Mouse (Mus musculus): ENCODE measurements around the gene Lrch1.

Gene Lrch1

DNA sequence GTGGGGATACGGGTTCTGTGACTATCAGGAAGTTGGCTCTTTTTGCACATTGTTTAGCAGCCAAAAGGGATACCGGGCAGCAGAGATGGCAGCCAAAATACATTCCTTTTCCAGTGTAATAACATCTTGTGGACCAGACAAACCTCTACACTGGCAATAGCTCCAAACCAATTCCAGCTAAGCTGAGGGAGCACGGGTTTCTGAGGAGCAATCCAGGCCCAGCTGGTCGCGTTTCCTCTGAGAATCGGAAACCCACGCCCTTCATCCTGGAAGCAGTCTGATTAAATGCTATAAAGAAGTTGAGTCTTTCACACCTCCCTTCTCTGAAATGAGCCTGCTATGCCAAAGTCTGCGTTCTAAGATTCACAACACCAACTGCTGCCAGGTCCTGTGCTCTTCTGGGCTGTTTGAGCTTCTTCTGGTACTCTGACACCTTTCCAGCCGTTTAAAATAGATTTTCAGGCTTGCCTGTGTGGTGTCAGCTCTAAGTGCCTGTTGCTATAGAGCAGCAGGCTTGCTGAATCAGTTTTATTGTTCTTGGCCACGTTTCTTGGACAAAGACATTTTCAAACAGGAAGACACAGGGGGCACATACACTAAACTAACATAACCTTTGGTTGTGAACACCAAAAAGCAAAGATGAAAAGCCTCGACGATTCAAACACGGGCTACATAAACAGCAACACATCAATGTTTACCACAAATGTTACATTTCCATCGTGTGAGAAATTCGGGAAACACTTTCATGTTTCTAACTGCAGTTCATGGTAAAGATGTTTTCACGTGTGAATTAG is 94.5 kb downstream of the Lrch1 start:
- no peak for DNase-seq (ENCODE audit: low read depth)

DNA sequence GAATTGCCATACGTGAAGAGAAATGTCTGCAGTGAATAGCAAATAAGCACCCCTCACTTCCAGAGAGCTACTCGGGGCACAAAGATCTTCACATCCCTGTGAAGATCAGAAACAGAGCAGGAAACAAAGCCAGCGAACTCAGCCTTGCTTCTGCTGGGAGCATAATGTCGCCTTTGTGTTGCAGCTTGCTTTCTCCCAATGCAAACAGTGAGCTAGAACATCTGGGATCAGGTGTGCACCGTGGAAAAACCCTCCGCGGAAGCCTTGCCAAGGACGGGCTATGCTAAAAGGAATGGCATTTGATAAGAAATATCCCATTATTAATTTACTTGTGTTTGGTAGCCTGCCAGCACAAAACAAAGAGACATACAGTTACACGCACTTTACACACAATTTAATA is 95.8 kb downstream of the Lrch1 start:
- no peak for DNase-seq (ENCODE audit: low read depth)

DNA sequence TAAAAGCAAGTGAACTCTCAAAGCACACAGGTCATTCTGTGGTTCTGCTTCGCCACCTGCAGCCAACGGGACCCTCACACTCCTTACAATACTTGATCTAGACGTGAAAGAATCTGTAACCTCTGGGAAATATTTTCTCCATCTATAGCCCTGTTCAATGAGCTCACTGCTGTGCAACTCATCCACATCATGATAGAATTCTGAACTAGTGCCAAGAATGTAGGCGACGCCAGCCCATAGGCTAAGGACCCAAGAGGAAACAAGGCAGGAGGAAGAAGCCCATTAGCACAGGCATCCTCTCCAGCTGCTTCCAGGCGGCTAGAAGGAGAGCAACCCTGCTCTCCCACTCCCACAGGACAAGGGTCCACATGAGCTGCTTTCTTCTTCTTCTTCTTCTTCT is 98.7 kb downstream of the Lrch1 start:
- no peak for DNase-seq (ENCODE audit: low read depth)

DNA sequence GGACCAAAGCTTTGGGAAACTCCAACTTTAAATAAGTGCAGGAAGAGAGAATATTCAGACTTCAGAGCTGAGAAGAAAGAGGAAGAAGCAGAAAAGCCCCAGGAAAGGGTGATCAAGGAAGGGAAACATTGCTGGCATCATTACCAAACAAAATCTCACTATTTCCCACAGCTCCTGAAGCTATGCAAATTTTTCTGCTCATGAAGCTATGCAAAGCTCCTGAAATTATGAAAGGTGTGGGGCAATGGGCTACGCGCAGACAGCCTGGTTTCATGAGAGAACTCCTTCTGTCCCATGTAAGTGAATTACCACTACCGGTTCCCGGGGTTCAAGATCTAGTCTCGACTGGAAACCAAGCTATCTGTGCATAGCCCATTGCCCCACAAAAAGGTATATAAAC is 99.5 kb downstream of the Lrch1 start:
- DNase-seq (ENCODE audit: low read depth), result no peak

DNA sequence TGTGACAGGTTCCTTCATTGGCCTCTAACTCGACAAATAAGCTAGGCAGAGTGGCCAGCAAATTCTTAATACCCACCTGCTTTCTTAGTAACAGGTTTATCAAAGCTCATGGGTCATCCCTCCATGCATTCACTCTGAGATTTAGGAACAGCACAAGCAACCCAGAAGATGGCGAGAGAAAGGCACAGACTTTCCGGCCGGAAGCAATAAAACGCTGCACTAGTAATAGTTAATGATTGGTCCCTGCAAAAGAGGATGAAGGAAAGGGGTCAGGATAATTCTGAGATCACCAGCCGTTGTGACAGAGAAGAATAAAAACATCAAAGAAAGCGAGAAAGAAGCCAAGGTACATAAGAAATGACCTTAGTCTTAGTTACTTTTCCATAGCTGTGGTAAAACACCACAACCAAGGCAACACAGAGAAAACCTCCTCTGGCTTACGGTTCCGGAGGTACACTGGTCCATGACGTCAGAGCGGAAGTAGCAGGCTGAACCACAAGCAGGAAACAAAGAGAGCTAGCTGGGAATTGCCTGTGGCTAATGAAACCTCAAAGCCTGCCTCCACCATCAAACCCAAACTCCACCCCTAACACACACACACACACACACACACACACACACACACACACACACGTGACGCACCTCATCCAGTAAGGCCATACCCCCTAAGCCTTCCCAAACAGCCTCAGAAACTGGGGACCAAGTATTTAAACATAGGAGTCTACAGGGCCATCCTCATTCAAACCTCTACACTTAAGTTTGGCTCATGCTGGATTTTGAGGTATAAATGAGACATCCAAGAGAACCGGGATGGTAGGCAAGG is 100.2 kb downstream of the Lrch1 start:
- peak; percentile 95 for DNase-seq (ENCODE audit: low read depth)

DNA sequence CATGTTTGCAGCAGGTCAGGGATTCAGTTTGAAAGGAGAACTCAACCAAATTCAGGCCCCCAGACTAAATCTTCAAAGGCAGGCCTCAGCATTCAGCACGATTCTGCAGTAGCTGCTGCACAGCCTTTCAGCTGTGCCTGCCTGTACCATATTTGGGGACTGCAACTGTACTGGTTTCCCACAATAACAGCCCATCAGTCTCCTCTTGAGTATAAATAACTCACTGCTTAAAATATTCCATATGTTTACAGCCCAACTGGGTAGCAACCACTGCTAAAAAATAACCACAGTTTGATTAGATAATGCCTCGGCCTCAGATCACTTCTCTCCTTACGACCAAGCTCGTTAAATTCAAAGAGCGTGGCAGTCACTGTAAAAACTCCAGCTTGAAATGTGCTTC is 101.0 kb downstream of the Lrch1 start:
- no peak for DNase-seq (ENCODE audit: low read depth)

DNA sequence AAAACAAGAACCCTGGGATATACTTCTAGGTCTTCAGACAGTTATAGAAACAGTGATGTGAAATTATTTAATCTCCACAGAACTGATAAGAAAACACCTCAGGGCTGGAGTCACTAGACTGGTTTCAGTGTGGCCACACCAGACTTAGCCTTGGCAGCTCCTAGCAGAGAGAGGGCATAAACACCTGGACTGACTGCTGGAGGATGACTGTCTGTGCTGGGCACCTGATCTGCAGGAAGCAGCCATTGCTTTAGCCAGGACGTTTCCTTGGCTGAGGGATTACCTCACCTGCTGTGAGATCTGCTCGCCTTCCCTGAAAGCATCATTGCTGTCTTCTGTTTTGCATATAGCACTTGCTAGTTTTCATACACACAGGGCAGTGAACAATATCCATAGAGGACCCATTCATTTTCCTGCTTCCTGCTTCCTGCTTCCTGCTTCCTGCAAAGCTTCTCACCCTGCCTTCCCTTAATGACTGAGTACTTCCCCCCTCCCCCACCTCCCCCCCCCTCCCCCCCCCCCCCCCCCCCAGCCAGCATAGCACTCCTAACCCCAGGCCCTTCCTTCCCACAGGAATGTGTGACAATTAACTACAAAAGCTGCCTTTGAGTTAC is 101.9 kb downstream of the Lrch1 start:
- peak; percentile 34 for DNase-seq (ENCODE audit: low read depth)

DNA sequence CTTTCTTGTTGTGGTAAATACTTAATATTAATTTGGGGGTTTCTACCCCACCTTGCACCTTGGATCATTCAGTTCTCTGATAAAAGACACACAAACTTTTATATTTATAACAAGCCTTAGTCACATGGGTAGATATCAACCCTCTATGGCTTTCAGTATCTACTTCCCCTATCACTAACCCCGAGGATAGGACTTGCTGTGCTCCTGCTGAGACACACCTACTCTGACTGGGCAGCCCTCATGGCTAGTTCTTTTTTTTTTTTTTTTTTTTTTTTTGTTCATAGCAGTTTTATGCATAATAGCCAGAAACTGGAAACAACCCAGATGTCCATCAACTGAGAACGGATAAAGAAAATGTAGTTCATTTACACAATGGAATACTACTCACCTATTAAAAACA is 106.0 kb downstream of the Lrch1 start:
- no peak for DNase-seq (ENCODE audit: low read depth)

DNA sequence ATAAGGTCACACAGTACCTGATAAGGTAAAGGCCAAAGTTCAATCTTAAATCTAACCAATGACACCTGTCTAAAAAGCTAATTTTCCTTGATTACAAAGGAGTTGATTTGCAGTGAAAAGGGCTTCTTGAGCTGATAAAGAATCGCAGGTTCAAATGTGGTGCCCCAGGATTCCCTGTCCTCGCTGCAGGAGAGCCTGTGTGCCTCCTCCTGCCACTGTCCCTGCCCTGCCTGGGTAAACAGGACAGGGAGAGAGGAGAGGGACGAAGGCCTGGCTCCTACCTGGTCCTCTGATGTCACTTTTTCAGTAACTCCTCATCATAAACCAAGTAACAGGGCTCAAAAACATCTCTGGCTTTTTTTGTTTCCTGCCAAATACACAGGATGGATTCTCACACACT is 106.4 kb downstream of the Lrch1 start:
- no peak for DNase-seq (ENCODE audit: low read depth)

DNA sequence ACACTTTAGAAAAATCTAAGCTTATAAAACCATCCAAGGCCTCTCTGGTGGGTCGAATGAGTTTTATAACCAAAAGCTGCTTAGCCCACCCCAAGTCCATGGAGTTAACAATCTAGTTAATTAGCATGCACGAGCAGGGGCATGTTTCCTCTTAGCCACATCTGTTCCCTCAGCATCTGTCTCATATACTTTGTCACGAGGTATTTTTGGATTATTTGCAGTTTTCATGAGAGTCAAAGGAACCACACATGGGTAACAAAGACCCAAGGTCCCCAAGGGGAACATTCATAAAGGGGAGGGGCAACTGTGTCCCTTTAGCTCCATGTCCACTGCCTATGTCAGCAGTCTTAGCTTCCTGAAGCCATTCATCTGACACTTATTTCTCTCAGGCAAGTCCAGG is 106.9 kb downstream of the Lrch1 start:
- DNase-seq (ENCODE audit: low read depth), result no peak

DNA sequence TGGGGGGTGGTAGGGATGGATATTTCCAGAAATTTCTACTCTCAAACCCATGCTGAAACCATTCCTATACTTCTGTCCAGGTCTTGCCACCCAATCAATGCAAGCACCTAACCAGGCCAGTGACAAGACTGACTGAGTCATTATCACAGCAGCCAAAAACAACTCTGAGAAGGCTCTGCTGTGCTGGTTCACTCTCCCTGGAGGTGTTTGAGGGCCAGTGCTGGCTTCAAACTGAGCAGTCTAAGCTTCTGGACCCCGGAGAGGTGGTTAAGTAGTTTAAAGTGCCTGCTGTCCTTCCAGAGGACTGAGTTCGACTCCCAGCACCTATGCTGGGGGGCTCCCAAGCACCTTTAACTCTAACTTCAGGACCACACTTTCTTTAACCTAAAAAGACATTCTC is 107.3 kb downstream of the Lrch1 start:
- DNase-seq (ENCODE audit: low read depth), result no peak

DNA sequence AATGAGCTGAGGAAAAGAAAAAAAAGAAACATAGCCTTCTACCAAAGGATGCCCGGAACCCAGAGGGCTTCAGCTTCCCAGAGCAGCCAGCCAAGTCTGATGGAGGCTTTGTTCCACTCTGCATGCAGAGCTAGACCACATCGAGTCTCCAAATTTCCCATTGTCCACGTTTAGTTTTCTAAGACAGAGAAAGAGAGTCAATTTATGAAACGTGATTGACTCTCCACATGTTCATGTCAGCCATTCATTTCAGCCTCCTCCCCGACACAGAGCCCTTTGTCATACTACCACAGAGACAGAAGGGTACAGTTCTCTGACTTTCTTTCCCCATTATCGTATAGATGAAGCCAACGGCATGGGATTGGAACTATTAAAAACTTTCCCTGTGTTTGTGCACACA is 108.9 kb downstream of the Lrch1 start:
- no peak for DNase-seq (ENCODE audit: low read depth)

DNA sequence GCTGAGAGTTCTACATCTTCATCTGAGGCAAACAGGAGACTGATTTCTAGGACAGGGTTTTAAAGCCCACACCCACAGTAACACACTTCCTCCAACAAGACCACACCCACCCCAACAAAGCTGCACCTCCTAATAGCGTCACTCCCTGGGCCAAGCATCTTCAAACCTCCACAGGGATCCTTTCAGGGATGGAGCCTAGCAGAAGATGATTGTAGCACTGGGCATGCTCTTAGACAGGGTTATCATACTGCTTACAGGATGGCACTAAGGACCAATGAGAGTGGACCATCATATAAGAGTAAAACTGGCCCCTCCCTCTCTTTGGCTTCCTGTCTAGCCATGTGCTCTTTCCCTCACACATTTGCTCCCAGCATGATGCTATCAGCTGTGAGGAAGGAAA is 112.7 kb downstream of the Lrch1 start:
- peak; percentile 44 for DNase-seq (ENCODE audit: low read depth)

DNA sequence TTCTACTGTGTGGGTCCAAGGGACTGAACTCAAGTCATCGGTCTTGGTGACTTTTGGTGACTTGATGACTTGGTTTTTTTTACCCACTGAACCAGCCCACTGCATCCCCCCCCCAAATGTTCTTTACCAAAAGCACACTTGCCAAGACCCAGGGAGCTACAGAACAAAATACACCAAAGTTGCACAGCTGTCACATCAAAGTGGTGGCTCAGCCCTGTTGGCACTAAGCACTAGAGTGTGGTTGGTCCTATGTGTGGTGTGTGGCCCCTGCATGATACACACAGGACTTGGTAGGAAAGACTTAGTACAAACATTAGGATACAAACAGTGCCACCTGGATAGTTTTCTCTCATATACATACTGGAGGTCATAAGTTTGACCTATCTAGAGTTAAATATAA is 113.5 kb downstream of the Lrch1 start:
- no peak for DNase-seq (ENCODE audit: low read depth)

DNA sequence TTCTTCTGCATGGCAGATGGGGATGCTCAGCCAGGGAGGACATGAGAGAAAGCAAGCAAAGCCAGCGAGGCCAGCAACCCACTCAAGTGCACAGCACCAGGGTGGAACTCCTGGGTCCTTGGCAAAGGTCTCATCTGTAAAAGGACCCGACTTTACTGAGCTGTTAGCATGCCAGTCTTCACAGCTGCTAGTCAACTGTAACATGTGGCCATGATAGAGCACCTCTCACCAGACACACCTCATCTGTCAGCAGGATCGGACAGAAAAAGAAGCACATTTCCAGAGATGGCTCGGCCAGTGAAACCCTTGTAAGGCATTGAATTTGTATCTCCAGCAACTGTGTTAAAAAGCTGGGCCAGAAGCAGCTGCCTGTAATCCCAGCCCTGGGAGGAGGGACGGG is 116.0 kb downstream of the Lrch1 start:
- DNase-seq (ENCODE audit: low read depth), result no peak

DNA sequence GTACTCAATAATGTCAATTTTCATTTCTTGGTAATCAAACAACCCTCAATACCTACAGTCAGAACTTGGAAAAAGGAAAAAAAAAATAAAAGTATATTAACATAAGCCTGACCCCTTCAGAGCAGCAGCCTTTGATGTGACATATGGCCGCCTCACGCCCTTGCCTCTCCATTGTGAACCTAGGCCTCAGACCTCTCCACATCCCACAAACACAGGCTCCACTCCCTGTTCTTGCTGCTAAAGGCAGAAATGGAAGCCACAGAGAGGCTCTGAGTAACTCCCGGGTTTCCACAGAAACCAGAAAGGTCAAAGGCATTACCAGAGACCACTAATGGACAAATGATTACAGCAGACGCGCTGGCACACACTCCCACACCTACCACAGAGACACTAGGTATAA is 116.6 kb downstream of the Lrch1 start:
- DNase-seq (ENCODE audit: low read depth), result no peak

DNA sequence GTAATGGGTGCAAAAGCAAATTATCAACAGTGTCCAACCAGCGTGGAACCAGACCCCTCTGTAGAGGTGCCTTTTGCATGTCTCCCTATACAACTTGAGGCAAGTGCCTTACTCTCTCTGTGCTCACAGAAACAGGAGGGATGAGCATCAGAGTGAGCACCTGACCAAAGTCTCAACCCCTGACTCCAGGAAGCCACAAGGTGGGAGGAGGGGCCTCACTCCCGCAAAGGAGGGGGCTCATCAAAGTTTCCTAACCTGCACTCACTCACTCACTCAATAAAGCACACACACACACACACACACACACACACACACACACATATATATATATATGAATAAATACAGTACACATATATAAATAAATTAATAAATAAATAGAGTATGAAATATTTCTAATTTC is 117.1 kb downstream of the Lrch1 start:
- peak; percentile 28 for DNase-seq (ENCODE audit: low read depth)

DNA sequence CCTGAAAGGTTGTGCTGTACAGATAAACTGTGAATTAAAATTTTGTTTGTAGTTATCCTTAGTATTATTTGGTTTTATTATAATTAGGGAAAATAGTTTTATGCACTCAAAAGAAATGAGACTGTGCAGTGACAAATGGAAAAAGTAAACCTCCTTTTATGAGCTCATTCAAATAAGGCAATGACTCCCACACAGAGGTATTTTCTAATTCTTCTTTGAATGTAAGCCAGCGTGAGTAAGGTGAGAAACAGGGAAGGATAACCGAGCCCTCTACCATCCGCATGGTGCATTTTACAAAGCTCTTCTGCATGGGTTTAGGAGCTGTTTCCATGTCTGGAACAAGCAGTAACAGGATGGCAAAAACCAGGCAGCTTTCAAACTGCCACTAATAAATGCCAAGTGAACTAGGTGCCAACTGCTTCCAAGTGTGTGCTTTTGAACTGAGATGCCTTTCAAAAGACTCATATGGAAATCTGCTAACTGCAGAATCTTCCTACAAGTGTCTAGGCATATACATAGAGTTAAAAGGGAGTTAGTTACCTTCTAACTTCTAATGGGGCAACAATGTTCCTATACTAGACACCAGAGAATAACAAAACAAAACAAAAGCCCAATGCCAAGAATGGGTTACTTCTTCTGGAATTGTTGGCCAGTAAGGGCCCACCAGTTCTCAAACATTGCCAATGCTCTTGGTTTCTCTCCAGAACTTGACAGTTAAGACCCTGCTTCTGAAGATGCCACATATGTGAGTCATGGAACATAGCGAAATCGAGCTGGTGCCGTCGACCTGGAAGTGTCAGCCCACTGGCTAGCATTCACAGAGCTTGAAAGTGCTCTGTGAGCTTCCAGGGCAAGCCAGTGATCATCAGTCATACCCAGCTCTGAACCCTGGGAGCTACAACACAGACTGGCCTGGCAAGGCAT is 124.7 kb downstream of the Lrch1 start:
- no peak for DNase-seq (ENCODE audit: low read depth)

DNA sequence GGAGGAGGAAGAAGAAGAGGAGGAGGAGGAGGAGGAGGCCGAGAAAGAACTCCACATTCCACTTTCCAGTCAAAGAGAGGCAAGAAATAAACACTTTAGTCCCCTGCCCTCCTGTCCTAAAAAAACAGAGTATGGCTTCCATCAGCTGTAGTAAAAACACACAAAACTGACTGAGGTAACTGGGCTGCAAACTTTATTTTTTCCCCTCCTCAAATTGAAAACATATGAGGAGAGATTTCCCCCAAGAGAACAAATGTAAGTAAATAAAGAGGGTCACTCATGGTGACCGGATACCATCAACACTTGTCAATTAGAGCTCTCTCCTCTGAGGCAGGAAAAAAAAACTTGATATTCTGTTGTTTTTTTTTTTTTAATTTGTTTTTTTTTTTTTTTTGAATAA is 125.6 kb downstream of the Lrch1 start:
- no peak for DNase-seq (ENCODE audit: low read depth)

DNA sequence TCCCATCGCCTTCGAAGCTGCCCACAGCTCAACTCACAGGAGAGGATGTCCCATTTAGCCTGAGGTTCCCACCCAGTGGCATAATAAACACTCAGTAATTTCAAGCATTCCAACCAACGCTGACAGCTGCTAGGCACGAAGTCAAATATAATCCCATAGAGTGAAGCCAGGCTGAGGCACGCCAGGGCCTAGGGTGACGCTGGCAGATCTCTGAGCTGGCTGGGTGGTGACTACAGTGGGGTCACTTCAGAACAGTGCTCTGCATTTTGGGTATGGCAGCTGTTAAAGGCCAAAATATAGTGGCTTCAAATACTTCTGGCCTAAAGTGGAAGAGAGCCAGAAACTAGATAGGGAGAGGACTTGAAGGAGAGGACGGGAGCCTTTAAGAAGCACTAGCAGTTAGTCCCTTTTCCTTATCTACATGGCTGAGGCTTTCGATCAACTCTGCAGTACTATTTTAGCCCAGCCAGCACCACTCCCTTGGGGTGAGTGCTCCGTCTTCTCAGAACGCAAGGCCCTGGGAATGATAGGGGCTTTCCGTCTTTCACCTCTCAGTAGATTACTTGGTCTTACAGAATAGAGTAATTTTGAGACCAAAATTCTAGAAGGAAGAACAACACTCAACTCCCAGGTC is 127.4 kb downstream of the Lrch1 start:
- DNase-seq (ENCODE audit: low read depth), result no peak

DNA sequence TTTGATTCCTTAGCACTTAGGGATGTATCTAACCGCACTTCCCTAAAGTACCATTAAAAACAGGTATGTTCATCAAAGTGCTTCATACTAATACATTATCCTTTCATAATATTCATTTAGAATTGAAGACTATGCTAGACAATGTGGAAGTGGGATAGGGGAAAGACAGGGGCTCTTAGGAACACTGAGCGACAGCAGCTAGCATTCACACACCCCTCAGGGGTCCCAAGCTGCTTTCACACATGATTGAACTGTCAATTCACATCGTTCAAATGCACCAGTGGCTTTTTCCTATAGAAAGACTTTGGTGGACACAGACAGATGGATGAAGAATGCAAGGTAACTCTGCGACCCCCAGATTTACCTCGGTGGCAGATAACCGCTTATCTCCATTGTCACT is 131.0 kb downstream of the Lrch1 start:
- no peak for DNase-seq (ENCODE audit: low read depth)
